Mouse (Mus musculus): ENCODE results near the gene Mxi1. TPM values are rescaled to one million over a fixed set of nuclear protein-coding genes. Genes with fewer than 3 reads are reported as not detected.

The Mxi1 gene
- polyA plus RNA-seq, 1 experiment, result 28.5 TPM

DNA sequence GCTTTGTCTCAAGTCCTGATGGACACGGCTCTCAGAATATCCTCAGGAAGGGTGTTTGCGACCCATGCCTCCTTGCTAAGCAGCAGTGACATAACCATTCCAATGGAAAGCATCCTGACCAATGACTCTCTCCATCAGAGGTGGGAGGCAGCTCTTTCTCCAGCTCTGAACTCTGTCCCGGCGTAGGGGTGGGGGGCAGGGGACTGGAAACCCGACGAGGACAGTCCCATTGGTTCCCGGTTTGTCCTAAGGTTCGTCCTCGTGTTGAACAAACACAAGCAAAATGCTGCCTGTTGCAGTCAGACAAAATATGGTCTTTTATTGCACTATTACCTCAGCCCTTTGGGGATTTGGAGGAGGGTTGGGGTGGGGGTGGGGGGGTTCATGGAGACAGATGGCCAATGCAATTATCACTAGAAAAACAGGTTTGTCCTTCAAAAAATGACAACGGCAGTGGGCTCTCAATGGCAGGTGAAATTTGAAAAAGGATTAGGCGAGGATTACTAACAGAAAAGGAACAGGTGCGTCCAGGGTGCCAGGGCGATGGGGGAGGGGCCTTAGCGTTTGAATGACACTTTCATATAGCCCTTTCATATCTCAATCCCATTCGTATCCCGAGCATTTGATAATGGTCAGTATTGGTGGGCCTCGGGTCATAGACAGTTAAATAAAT is 11.0 kb upstream of the Mxi1 start:
- 30% methylated on average over 17 of the region's 17 CpGs for WGBS
- no peak for DNase-seq (ENCODE audit: low read depth, low spot score)

DNA sequence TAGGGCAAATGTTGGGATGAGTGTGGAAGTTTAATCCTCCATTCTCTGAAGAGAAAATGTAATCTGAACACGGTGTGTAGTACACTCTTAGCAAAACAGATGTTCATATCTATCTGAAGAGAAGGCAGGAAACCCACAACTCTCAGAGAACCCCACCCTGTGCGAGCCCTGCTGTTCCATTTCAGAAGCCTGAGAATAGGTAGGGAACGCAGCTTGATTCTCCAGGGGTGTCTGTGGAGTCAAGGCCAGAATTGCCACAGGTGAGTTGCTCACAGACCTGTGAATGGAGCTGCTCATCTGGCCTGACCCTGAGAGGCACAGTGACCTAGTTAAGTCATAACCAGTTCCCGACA is 10.5 kb upstream of the Mxi1 start:
- 77% methylated on average over 4 of the region's 4 CpGs for WGBS
- DNase-seq (ENCODE audit: low read depth, low spot score), result no peak

GRCm38 (mm10) chr19:53303382-53303781 is 6.9 kb upstream of the Mxi1 start:
- no peak for DNase-seq (ENCODE audit: low read depth, low spot score)
- WGBS, result 77% methylated on average over 7 of the region's 7 CpGs

DNA sequence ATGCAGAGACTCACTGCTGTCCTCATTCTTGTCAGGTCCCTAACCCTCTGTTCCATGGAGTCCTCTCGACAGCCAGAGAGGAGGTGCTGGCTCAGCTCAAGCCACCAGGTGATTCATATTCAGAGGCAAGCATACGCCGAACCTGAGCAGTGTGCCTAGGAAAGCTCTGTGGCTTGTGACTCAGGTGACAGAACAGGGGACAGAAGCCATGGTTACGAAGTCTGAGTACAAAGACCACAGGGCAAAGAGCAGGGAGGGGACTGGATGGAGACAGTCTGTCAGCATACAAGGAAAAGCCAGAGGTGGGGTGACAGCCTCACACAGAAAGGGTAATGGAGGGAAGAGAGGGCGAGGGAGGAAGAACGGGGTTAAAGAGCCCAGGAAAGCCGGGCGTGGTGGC is 4.7 kb upstream of the Mxi1 start:
- 51% methylated on average over 8 of the region's 8 CpGs for WGBS
- no peak for DNase-seq (ENCODE audit: low read depth, low spot score)

GRCm38 (mm10) chr19:53306706-53307105 is 3.6 kb upstream of the Mxi1 start:
- 81% methylated on average over 11 of the region's 11 CpGs for WGBS
- no peak for DNase-seq (ENCODE audit: low read depth, low spot score)

- WGBS, result 35% methylated on average over 6 of the region's 6 CpGs
Measured at GRCm38 (mm10) chr19:53307219-53307618, 3.1 kb upstream of the Mxi1 start.

GRCm38 (mm10) chr19:53309631-53310030 is 687 bp upstream of the Mxi1 start:
- DNase-seq (ENCODE audit: low read depth, low spot score), result no peak
- WGBS, result 52% methylated on average over 4 of the region's 4 CpGs

More at GRCm38 (mm10) chr19:53307219-53307618, 3.1 kb upstream of the Mxi1 start:
- DNase-seq (ENCODE audit: low read depth, low spot score), result no peak

DNA sequence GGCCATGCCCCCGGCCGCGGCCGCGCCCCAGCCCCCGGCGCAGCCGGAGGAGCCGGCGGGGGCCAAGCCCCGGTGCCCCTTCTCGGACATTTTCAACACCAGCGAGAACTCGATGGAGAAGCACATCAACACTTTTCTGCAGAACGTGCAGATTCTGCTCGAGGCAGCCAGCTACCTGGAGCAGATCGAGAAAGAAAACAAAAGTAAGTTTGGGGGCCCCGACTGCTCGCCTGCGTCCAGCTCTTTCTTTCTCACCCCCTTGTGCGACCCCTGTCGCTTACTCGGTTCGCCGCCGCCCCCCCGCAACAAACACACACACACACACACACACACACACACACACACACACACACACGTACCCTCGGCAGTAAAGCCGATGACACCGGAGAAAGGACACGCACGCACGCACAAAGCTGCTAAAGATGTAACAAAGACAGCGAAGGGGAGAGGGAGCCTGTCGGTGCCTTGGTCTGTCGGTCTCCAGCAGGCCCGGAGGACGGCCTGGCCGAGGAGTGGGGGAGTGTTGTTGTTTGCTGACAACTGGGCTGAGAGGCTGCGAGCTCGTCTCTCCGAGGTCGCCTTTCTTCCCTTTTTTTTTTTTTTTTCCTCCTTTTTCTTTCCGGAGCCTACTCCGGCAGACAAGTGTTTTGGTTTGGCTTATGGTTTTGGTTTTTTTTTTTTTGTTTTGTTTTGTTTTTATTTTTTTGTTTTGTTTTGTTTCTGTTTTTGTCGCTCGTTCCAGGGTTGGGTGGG is 629 bp downstream of the Mxi1 start:
- WGBS, result under 1% methylated on average over 47 of the region's 48 CpGs
- DNase-seq (ENCODE audit: low read depth, low spot score), result no peak

DNA sequence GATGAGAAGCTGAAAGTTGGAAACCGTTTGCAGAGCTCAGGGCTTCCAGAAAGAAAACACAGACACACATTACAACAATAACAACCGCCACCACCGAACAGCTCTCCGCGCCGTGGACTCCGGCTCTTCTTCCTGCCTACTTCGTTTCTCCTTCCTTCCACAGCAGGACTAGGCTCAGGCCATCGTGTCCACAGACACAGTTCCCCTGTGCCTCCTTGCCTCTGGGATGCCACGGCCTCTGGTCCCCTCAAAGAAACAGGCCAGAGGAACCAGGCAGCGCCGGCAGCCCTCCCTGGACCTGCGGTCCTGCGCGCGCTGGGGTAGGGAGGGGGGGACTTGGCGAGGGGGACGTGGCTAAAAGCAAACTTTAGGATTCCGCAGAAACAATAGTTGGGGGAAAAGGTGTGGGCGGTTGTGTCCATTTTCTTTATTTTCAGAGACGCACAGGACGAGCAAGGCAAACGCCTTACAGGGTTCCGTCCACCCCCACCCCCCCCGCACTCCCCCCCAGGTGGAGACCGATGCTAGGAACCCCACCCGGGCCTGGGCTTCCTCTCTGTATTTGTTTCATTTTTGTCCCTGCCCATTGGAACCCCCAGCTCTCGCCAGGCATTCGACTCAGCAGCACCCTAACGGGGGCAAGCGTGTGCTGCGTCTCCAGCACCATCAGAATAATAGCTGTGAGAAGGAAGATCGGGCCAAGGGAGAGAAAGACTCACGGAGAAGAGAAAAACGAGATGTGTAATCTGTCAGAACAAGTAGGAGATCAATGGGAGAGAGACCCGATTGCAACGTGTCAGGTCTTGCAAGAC is 1.4 kb downstream of the Mxi1 start:
- WGBS, result under 1% methylated on average over 37 of the region's 37 CpGs
- no peak for DNase-seq (ENCODE audit: low read depth, low spot score)

GRCm38 (mm10) chr19:53312336-53312871 is 2.1 kb downstream of the Mxi1 start:
- no peak for DNase-seq (ENCODE audit: low read depth, low spot score)
- WGBS, result under 1% methylated on average over 26 of the region's 26 CpGs

- no peak for DNase-seq (ENCODE audit: low read depth, low spot score)
- under 1% methylated on average over 62 of the region's 63 CpGs for WGBS
Measured at GRCm38 (mm10) chr19:53312951-53313683, 2.8 kb downstream of the Mxi1 start.

DNA sequence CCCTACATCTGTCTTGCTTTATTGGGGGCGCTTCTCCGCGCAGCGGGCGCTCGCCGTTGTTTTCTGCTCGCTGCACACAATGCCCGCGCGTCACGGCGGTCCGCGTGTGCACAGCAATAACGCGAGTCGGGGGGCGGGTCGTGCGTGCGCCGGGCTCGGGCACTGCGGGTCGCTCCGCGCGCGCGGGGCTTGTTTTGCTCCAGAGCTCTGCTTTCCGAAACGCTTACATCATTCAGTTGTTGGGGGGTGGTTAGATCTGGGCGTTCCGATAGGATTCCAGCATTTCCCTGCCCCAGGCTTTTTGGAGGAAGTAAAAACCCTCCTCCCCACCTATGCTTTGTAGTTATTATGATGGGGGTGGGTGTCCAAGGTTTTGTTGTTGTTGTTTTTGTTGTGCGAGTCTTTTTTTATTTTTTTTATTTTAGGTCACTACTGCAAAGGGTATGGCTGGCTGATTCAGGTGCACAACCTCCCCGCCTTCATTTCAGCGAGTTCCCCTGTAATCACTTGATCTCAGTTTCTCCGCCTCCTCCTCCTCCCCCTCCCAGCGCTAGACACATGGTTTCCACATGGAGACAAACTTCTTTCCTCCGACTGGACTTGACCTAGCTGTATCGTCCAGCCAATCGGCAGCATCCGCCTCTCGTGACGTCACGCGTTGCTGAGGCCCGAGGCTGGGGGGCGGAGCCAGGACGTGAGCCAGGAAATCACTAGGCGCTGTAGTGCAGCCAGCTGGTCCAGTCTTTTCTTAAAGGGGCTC is 3.5 kb downstream of the Mxi1 start:
- DNase-seq (ENCODE audit: low read depth, low spot score), result peak; percentile 96
- under 1% methylated on average over 52 of the region's 52 CpGs for WGBS

- DNase-seq (ENCODE audit: low read depth, low spot score), result no peak
- 20% methylated on average over 16 of the region's 16 CpGs for WGBS
Measured at GRCm38 (mm10) chr19:53314530-53315208, 4.4 kb downstream of the Mxi1 start.

DNA sequence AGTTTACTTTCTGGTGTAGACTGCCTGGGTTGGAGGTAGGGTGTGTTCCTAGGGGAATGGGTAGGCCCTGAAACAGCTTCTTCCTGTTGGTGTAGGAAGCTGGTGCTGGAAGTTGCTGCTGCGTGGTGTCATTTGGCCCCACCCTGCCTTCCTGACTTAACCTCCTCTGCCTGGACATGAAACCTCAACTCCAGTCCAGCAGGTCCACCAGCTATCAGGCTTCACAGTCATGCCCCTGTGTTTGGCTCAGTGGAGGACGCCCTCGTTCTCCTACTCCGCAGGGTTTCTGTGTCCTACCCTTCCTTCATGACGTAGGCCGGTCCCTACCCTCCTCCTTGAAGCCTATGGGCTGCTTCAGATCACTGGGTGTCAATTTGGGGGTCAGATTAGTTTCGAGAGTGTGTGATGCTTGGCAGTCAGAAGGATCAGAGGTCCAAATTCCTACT is 4.9 kb downstream of the Mxi1 start:
- DNase-seq (ENCODE audit: low read depth, low spot score), result no peak
- 68% methylated on average over 7 of the region's 7 CpGs for WGBS

DNA sequence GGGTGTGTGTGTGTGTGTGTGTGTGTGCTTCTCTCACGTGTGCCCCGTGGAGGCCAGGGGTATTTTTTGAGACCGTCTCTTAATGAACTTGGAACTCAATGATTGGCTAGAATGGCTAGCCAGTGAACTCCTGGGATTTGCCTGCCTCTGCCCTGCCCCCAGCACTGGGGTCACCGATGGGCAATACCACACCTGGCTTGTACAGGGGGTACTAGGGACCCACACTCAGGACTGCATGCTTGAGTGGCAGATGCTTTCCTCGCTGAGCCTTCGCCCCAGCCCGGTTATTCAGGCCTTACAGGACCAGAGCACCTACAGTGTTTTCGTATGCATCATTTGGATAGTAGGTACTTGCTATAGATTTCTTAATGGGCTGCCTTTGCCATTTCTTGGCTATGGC is 5.8 kb downstream of the Mxi1 start:
- WGBS, result 91% methylated on average over 8 of the region's 8 CpGs
- DNase-seq (ENCODE audit: low read depth, low spot score), result no peak

GRCm38 (mm10) chr19:53316963-53317362 is 6.6 kb downstream of the Mxi1 start:
- WGBS, result 81% methylated on average over 6 of the region's 6 CpGs
- DNase-seq (ENCODE audit: low read depth, low spot score), result no peak

- WGBS, result 25% methylated on average over 16 of the region's 16 CpGs
- no peak for DNase-seq (ENCODE audit: low read depth, low spot score)
Measured at GRCm38 (mm10) chr19:53318143-53319132, 8.1 kb downstream of the Mxi1 start.
